Mouse (Mus musculus) G1E (cell line): ENCODE data around the gene Fh1. TPM values are rescaled to one million over a fixed set of nuclear protein-coding genes. Genes with fewer than 3 reads are reported as not detected.

Experiments
- ATAC-seq: 2 replicates; pipeline ENCODE4 v1.8.0; 2016; ENCODE audit warnings: mild to moderate bottlenecking; ENCODE audit not compliant: insufficient number of reproducible peaks, poor library complexity, low FRiP score, severe bottlenecking; ENCODE audit errors: extremely low read depth
- DNase-seq: peaks from one replicate; pipeline ENCODE4 v3.0.0; 2012; ENCODE audit warnings: low spot score
- H3K27me3 ChIP-seq: 2 replicates; pipeline ENCODE4 v1.6.1; 2012; ENCODE audit warnings: mild to moderate bottlenecking, low read length, inconsistent platforms; ENCODE audit not compliant: insufficient read depth
- H3K36me3 ChIP-seq: replicated peaks from 2 replicates; pipeline ENCODE3; 2012; ENCODE audit warnings: mild to moderate bottlenecking, inconsistent platforms
- H3K4me1 ChIP-seq: 2 replicates; pipeline ENCODE4 v1.6.1; 2012; ENCODE audit warnings: low read depth, low read length, inconsistent platforms, mixed read lengths; ENCODE audit not compliant: insufficient read depth
- H3K4me3 ChIP-seq: 2 replicates; pipeline ENCODE4 v1.5.1; 2012; ENCODE audit warnings: low read depth, mild to moderate bottlenecking, inconsistent platforms, low read length, moderate library complexity, mixed read lengths
- H3K9me3 ChIP-seq: replicated peaks from 2 replicates; pipeline ENCODE4 v1.6.1; 2012; ENCODE audit warnings: inconsistent platforms
- CTCF ChIP-seq: IDR thresholded peaks from 2 replicates; pipeline ENCODE4 v1.5.1; 2012; ENCODE audit warnings: low read depth, low read length, inconsistent platforms, mixed read lengths
- GATA1 ChIP-seq: IDR thresholded peaks from 2 replicates; pipeline ENCODE4 v1.6.1; 2012; ENCODE audit warnings: borderline replicate concordance, low read length, inconsistent platforms, mixed read lengths
- GATA2 ChIP-seq: IDR thresholded peaks from 2 replicates; pipeline ENCODE4 v1.6.1; 2012; ENCODE audit warnings: low read depth, low read length, inconsistent platforms, borderline replicate concordance
- POLR2AphosphoS5 ChIP-seq: IDR thresholded peaks from 2 replicates; pipeline ENCODE4 v1.6.1; 2012; ENCODE audit warnings: low read depth, low read length, inconsistent platforms; ENCODE audit not compliant: insufficient replicate concordance
- TAL1 ChIP-seq: conservative IDR thresholded peaks from 2 replicates; pipeline ENCODE4 v1.6.1; 2012; ENCODE audit warnings: low read depth, low read length, inconsistent platforms, mixed read lengths
- polyA plus RNA-seq: library from polyadenylated mRNA; stranded (reverse); fragments of >175 nt; gene quantifications from 2 replicates; pipeline ENCODE4 v1.2.3, GENCODE M21; 2012
- total RNA-seq, 2 experiments: library from RNA; stranded (forward) in 1 of 2; stranded (reverse) in 1 of 2; fragments of 200-1000 nt in 1 of 2; fragments of >200 nt in 1 of 2; fragmentation: Nextera tagmentation in 1 of 2; gene quantifications; 2 replicates each; pipeline ENCODE4 v1.2.3; 2014 to 2017

Gene Fh1
- total and polyA plus RNA-seq, 3 experiments: 20.8 to 162 (median 47.1) TPM

GRCm38 (mm10) chr1:175561806-175562205 lies 63.6 kb downstream of the Fh1 start:
- no peak overlapping the region for H3K4me3 ChIP-seq
- ATAC-seq: no peak
- H3K27me3 ChIP-seq: no peaks in the 10 kb centered on the region
- H3K4me1 ChIP-seq: no peaks in the 10 kb centered on the region
- no peaks in the 10 kb centered on the region for H3K36me3 ChIP-seq
- no peak for DNase-seq
- H3K9me3 ChIP-seq: no peaks in the 10 kb centered on the region
- TF ChIP-seq GATA1 (no peak), GATA2 (no peak), TAL1 (no peak), POLR2AphosphoS5 (no peak), CTCF (no peak)

- no peak for ATAC-seq
- no peaks in the 10 kb centered on the region for H3K4me1 ChIP-seq
- TF ChIP-seq GATA1 (no peak), POLR2AphosphoS5 (no peak), GATA2 (no peak), CTCF (no peak), TAL1 (no peak)
Observed at GRCm38 (mm10) chr1:175554641-175555040, 70.8 kb downstream of the Fh1 start.

GRCm38 (mm10) chr1:175552474-175552873 lies 73.0 kb downstream of the Fh1 start:
- Histone ChIP-seq H3K4me3 (no peak overlapping the region), H3K4me1 (no peaks in the 10 kb centered on the region), H3K36me3 (no peaks in the 10 kb centered on the region), H3K9me3 (peaks cover 3% of the 10 kb centered on the region; the same call in 1 of the 2 replicates), H3K27me3 (no peaks in the 10 kb centered on the region)
- ATAC-seq: no peak
- no peak for DNase-seq
- no peak for TF ChIP-seq TAL1
- no peak for TF ChIP-seq GATA2
- TF ChIP-seq CTCF: no peak
- no peak for TF ChIP-seq GATA1
- no peak for TF ChIP-seq POLR2AphosphoS5

More at GRCm38 (mm10) chr1:175554641-175555040, 70.8 kb downstream of the Fh1 start:
- no peak overlapping the region for H3K4me3 ChIP-seq
- H3K36me3 ChIP-seq: no peaks in the 10 kb centered on the region
- no peaks in the 10 kb centered on the region for H3K9me3 ChIP-seq
- H3K27me3 ChIP-seq: no peaks in the 10 kb centered on the region
- DNase-seq: no peak

GRCm38 (mm10) chr1:175550586-175550985 lies 74.8 kb downstream of the Fh1 start:
- ATAC-seq: no peak
- H3K4me1 ChIP-seq: no peaks in the 10 kb centered on the region
- no peaks in the 10 kb centered on the region for H3K36me3 ChIP-seq
- H3K9me3 ChIP-seq: peaks cover 3% of the 10 kb centered on the region; the same call in 1 of the 2 replicates
- TF ChIP-seq CTCF: no peak
- no peak for TF ChIP-seq GATA1
- no peak for TF ChIP-seq GATA2
- TF ChIP-seq TAL1: no peak
- TF ChIP-seq POLR2AphosphoS5: no peak
- H3K4me3 ChIP-seq: no peak overlapping the region
- no peaks in the 10 kb centered on the region for H3K27me3 ChIP-seq
- no peak for DNase-seq

Other genes with a start within 250 kb of the Fh1 start
- not detected in 2 replicates for gene Rgs7, start 133.1 kb downstream of the Fh1 start, total RNA-seq (2014; fragmentation: Nextera tagmentation)
- gene Rgs7, start 133.1 kb downstream of the Fh1 start, total RNA-seq (2017): 0.05 and 0.12 TPM in 2 replicates
- gene Rgs7, start 133.1 kb downstream of the Fh1 start, polyA plus RNA-seq: not detected in 2 replicates
- not detected in 2 replicates for gene Kmo, start 5.3 kb downstream of the Fh1 start, total RNA-seq (2014; fragmentation: Nextera tagmentation)
- gene Kmo, start 5.3 kb downstream of the Fh1 start, total RNA-seq (2017): 0.17 TPM in 1 of 2 replicates, not detected in the other
- gene Kmo, start 5.3 kb downstream of the Fh1 start, polyA plus RNA-seq: not detected in 2 replicates
- gene Opn3, start 67.1 kb upstream of the Fh1 start, total RNA-seq (2014; fragmentation: Nextera tagmentation): not detected in 2 replicates
- gene Opn3, start 67.1 kb upstream of the Fh1 start, total RNA-seq (2017): 0.17 and 0.27 TPM in 2 replicates
- gene Opn3, start 67.1 kb upstream of the Fh1 start, polyA plus RNA-seq: 0.64 and 0.98 TPM in 2 replicates
- 18.4 and 21.7 TPM in 2 replicates for gene Chml, start 67.3 kb upstream of the Fh1 start, total RNA-seq (2014; fragmentation: Nextera tagmentation)
- 15.6 and 17.8 TPM in 2 replicates for gene Chml, start 67.3 kb upstream of the Fh1 start, total RNA-seq (2017)
- 15.6 and 25.3 TPM in 2 replicates for gene Chml, start 67.3 kb upstream of the Fh1 start, polyA plus RNA-seq
- not detected in 2 replicates for gene Wdr64, start 73.0 kb upstream of the Fh1 start, total RNA-seq (2014; fragmentation: Nextera tagmentation)
- gene Wdr64, start 73.0 kb upstream of the Fh1 start, total RNA-seq (2017): 0.05 TPM in 1 of 2 replicates, not detected in the other
- not detected in 2 replicates for gene Wdr64, start 73.0 kb upstream of the Fh1 start, polyA plus RNA-seq